Mouse (Mus musculus): ENCODE data around the gene Mdm2.

DNA sequence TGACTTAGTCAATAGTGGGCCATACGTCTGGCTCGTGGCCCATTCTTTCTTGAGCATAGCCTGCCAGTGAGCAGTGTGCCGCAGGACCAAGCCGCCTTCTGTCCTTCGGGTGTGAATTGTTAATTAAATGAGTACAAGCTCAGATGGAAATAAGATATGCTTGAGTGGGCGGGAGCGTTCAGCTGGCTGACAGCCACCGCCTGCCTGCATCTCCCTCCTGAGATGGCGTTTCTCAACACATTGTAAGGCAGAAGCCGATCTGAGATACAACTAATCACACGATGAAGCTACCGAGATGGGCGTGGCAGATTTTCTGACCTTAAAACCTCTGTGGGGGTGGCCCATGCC lies 63.4 kb downstream of the Mdm2 start:
- TF ChIP-seq CTCF (IDR thresholded peaks at IDR 0.05; ENCODE audit: borderline replicate concordance, control insufficient read depth, extremely low read depth, insufficient read depth, low read length, poor library complexity) (no peak), POLR2A (IDR thresholded peaks at IDR 0.05; ENCODE audit: control insufficient read depth, extremely low read depth, insufficient read depth, low read length, poor library complexity) (no peak)

All from thymus, adult 2 months (tissue).